Mouse (Mus musculus): ENCODE data around the gene Fgg. TPM values are rescaled to one million over a fixed set of nuclear protein-coding genes. Genes with fewer than 3 reads are reported as not detected.

Gene Fgg
- total RNA-seq, 1 experiment: 0.45 TPM

DNA sequence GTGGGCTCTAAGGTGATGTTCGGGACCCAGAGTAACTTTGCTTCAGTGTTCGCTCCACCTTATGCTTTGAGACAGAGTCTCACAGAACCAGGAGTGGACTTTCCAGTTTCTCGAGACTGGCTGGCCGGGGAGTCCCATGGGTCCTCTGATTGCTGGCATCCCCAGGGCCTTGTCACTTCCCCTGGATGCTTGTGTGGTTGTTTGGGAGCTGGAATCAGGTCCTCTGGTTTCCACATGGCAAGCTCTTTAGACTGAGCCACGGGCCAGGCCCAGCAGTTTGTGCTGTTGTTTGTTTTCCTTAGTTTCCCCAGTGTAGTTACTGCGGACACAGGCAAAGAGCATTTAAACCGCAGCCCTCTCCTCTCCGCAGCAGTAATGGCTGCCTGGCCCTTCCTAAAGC lies 26.3 kb downstream of the Fgg start:
- in situ Hi-C loops (cut with MboI; ENCODE audit: low sequenced_read_pairs in 2 of 2, unreplicated experiment in 2 of 2): no loop called here
- no peak overlapping the region for H3K27ac ChIP-seq (ENCODE audit: insufficient read depth, low read depth, low read length, poor library complexity, severe bottlenecking)
- no peak for TF ChIP-seq ZC3H11A (IDR thresholded peaks at IDR 0.05; ENCODE audit: borderline replicate concordance, low read depth, low read length)
- no peak for TF ChIP-seq ZNF384 (IDR thresholded peaks at IDR 0.05; ENCODE audit: low read depth, low read length)
- no peak for TF ChIP-seq HCFC1 (IDR thresholded peaks at IDR 0.05; ENCODE audit: borderline replicate concordance, insufficient read depth, low read length)
- TF ChIP-seq CHD2 (IDR thresholded peaks at IDR 0.05; ENCODE audit: low read depth, low read length): no peak

GRCm38 (mm10) chr3:83038865-83039264 lies 31.3 kb downstream of the Fgg start:
- Histone ChIP-seq H3K4me1 (ENCODE audit: control insufficient read depth in 2 of 2, insufficient read depth in 2 of 2, low read length in 2 of 2, poor library complexity in 1 of 2) (no peaks in the 10 kb centered on the region), H3K9me3 (ENCODE audit: control insufficient read depth, insufficient read depth, low read depth, low read length) (no peaks in the 10 kb centered on the region), H3K4me3 (ENCODE audit: insufficient read depth in 1 of 2, low read depth in 1 of 2, low read length in 2 of 2, poor library complexity in 1 of 2, severe bottlenecking in 1 of 2) (no peak overlapping the region), H3K36me3 (ENCODE audit: control insufficient read depth, insufficient read depth, low read length, poor library complexity, severe bottlenecking) (no peaks in the 10 kb centered on the region), H3K27ac (ENCODE audit: insufficient read depth, low read depth, low read length, poor library complexity, severe bottlenecking) (no peak overlapping the region), H3K9ac (ENCODE audit: insufficient read depth, low read depth, low read length, poor library complexity, severe bottlenecking) (no peak overlapping the region)
- DNase-seq (ENCODE audit: low read depth, low spot score): no peak
- in situ Hi-C loops (cut with MboI; ENCODE audit: low sequenced_read_pairs in 2 of 2, unreplicated experiment in 2 of 2): no loop called here
- TF ChIP-seq HCFC1 (IDR thresholded peaks at IDR 0.05; ENCODE audit: borderline replicate concordance, insufficient read depth, low read length): no peak
- no peak for TF ChIP-seq ZC3H11A (IDR thresholded peaks at IDR 0.05; ENCODE audit: borderline replicate concordance, low read depth, low read length)
- TF ChIP-seq MAFK (IDR thresholded peaks at IDR 0.05; ENCODE audit: insufficient read depth, low read depth, low read length): no peak
- TF ChIP-seq CHD2 (IDR thresholded peaks at IDR 0.05; ENCODE audit: low read depth, low read length): no peak
- TF ChIP-seq ZNF384 (IDR thresholded peaks at IDR 0.05; ENCODE audit: low read depth, low read length): no peak

More for the DNA sequence above, 26.3 kb downstream of the Fgg start:
- H3K4me3 ChIP-seq (ENCODE audit: insufficient read depth in 1 of 2, low read depth in 1 of 2, low read length in 2 of 2, poor library complexity in 1 of 2, severe bottlenecking in 1 of 2): no peak overlapping the region
- H3K4me1 ChIP-seq (ENCODE audit: control insufficient read depth in 2 of 2, insufficient read depth in 2 of 2, low read length in 2 of 2, poor library complexity in 1 of 2): no peaks in the 10 kb centered on the region
- no peak overlapping the region for H3K9ac ChIP-seq (ENCODE audit: insufficient read depth, low read depth, low read length, poor library complexity, severe bottlenecking)
- H3K36me3 ChIP-seq (ENCODE audit: control insufficient read depth, insufficient read depth, low read length, poor library complexity, severe bottlenecking): no peaks in the 10 kb centered on the region
- DNase-seq (ENCODE audit: low read depth, low spot score): no peak
- no peaks in the 10 kb centered on the region for H3K9me3 ChIP-seq (ENCODE audit: control insufficient read depth, insufficient read depth, low read depth, low read length)

GRCm38 (mm10) chr3:83039666-83040065 lies 32.1 kb downstream of the Fgg start:
- Histone ChIP-seq H3K9me3 (ENCODE audit: control insufficient read depth, insufficient read depth, low read depth, low read length) (no peaks in the 10 kb centered on the region), H3K9ac (ENCODE audit: insufficient read depth, low read depth, low read length, poor library complexity, severe bottlenecking) (no peak overlapping the region), H3K4me3 (ENCODE audit: insufficient read depth in 1 of 2, low read depth in 1 of 2, low read length in 2 of 2, poor library complexity in 1 of 2, severe bottlenecking in 1 of 2) (no peak overlapping the region), H3K36me3 (ENCODE audit: control insufficient read depth, insufficient read depth, low read length, poor library complexity, severe bottlenecking) (no peaks in the 10 kb centered on the region), H3K27ac (ENCODE audit: insufficient read depth, low read depth, low read length, poor library complexity, severe bottlenecking) (no peak overlapping the region), H3K4me1 (ENCODE audit: control insufficient read depth in 2 of 2, insufficient read depth in 2 of 2, low read length in 2 of 2, poor library complexity in 1 of 2) (no peaks in the 10 kb centered on the region)
- in situ Hi-C loops (cut with MboI; ENCODE audit: low sequenced_read_pairs in 2 of 2, unreplicated experiment in 2 of 2): no loop called here
- TF ChIP-seq MAFK (IDR thresholded peaks at IDR 0.05; ENCODE audit: insufficient read depth, low read depth, low read length) (no peak), ZNF384 (IDR thresholded peaks at IDR 0.05; ENCODE audit: low read depth, low read length) (no peak), ZC3H11A (IDR thresholded peaks at IDR 0.05; ENCODE audit: borderline replicate concordance, low read depth, low read length) (no peak)
- no peak for DNase-seq (ENCODE audit: low read depth, low spot score)

GRCm38 (mm10) chr3:83042451-83042850 lies 34.9 kb downstream of the Fgg start:
- no peaks in the 10 kb centered on the region for H3K4me1 ChIP-seq (ENCODE audit: control insufficient read depth in 2 of 2, insufficient read depth in 2 of 2, low read length in 2 of 2, poor library complexity in 1 of 2)
- in situ Hi-C loops (cut with MboI; ENCODE audit: low sequenced_read_pairs in 2 of 2, unreplicated experiment in 2 of 2): no loop called here
- DNase-seq (ENCODE audit: low read depth, low spot score): no peak
- TF ChIP-seq HCFC1 (IDR thresholded peaks at IDR 0.05; ENCODE audit: borderline replicate concordance, insufficient read depth, low read length) (no peak), MAFK (IDR thresholded peaks at IDR 0.05; ENCODE audit: insufficient read depth, low read depth, low read length) (no peak), ZNF384 (IDR thresholded peaks at IDR 0.05; ENCODE audit: low read depth, low read length) (no peak), ZC3H11A (IDR thresholded peaks at IDR 0.05; ENCODE audit: borderline replicate concordance, low read depth, low read length) (no peak), CHD2 (IDR thresholded peaks at IDR 0.05; ENCODE audit: low read depth, low read length) (no peak)
- H3K4me3 ChIP-seq (ENCODE audit: insufficient read depth in 1 of 2, low read depth in 1 of 2, low read length in 2 of 2, poor library complexity in 1 of 2, severe bottlenecking in 1 of 2): no peak overlapping the region
- H3K27ac ChIP-seq (ENCODE audit: insufficient read depth, low read depth, low read length, poor library complexity, severe bottlenecking): no peak overlapping the region
- no peak overlapping the region for H3K9ac ChIP-seq (ENCODE audit: insufficient read depth, low read depth, low read length, poor library complexity, severe bottlenecking)
- no peaks in the 10 kb centered on the region for H3K36me3 ChIP-seq (ENCODE audit: control insufficient read depth, insufficient read depth, low read length, poor library complexity, severe bottlenecking)
- H3K9me3 ChIP-seq (ENCODE audit: control insufficient read depth, insufficient read depth, low read depth, low read length): no peaks in the 10 kb centered on the region

DNA sequence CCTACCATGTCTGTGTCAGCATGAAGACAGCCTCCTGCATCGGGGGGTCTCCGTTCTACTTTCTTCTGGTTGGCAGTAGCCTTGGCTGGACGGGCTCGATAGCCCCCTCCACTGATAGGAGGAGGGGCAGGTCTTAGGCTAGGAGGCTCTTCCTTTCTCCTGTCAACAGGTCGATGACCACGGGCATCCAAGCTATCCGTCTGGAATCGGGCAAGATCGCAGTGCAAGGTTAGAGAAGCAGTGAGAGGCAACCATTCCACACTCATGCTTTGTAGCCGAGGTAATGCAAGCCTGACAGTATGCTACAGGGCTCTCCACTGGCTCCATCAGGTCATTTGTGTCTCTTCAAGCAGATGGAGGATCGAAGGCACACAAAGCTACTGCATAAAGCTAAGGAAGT lies 39.1 kb downstream of the Fgg start:
- DNase-seq (ENCODE audit: low read depth, low spot score): no peak
- TF ChIP-seq MAFK (IDR thresholded peaks at IDR 0.05; ENCODE audit: insufficient read depth, low read depth, low read length) (no peak), ZC3H11A (IDR thresholded peaks at IDR 0.05; ENCODE audit: borderline replicate concordance, low read depth, low read length) (no peak), ZNF384 (IDR thresholded peaks at IDR 0.05; ENCODE audit: low read depth, low read length) (no peak), HCFC1 (IDR thresholded peaks at IDR 0.05; ENCODE audit: borderline replicate concordance, insufficient read depth, low read length) (no peak), CHD2 (IDR thresholded peaks at IDR 0.05; ENCODE audit: low read depth, low read length) (no peak)
- Histone ChIP-seq H3K9me3 (ENCODE audit: control insufficient read depth, insufficient read depth, low read depth, low read length) (no peaks in the 10 kb centered on the region), H3K36me3 (ENCODE audit: control insufficient read depth, insufficient read depth, low read length, poor library complexity, severe bottlenecking) (no peaks in the 10 kb centered on the region), H3K4me3 (ENCODE audit: insufficient read depth in 1 of 2, low read depth in 1 of 2, low read length in 2 of 2, poor library complexity in 1 of 2, severe bottlenecking in 1 of 2) (no peak overlapping the region), H3K9ac (ENCODE audit: insufficient read depth, low read depth, low read length, poor library complexity, severe bottlenecking) (no peak overlapping the region), H3K4me1 (ENCODE audit: control insufficient read depth in 2 of 2, insufficient read depth in 2 of 2, low read length in 2 of 2, poor library complexity in 1 of 2) (no peaks in the 10 kb centered on the region), H3K27ac (ENCODE audit: insufficient read depth, low read depth, low read length, poor library complexity, severe bottlenecking) (no peak overlapping the region)
- in situ Hi-C loops (cut with MboI; ENCODE audit: low sequenced_read_pairs in 2 of 2, unreplicated experiment in 2 of 2): no loop called here

All from ES-E14 (cell line).